Mouse (Mus musculus): ENCODE data around the gene Hist2h4. TPM values are rescaled to one million over a fixed set of nuclear protein-coding genes. Genes with fewer than 3 reads are reported as not detected.

Hist2h4 gene
- polyA plus RNA-seq, 2 experiments from 2014 or later = 7.0 to 7.1 TPM

DNA sequence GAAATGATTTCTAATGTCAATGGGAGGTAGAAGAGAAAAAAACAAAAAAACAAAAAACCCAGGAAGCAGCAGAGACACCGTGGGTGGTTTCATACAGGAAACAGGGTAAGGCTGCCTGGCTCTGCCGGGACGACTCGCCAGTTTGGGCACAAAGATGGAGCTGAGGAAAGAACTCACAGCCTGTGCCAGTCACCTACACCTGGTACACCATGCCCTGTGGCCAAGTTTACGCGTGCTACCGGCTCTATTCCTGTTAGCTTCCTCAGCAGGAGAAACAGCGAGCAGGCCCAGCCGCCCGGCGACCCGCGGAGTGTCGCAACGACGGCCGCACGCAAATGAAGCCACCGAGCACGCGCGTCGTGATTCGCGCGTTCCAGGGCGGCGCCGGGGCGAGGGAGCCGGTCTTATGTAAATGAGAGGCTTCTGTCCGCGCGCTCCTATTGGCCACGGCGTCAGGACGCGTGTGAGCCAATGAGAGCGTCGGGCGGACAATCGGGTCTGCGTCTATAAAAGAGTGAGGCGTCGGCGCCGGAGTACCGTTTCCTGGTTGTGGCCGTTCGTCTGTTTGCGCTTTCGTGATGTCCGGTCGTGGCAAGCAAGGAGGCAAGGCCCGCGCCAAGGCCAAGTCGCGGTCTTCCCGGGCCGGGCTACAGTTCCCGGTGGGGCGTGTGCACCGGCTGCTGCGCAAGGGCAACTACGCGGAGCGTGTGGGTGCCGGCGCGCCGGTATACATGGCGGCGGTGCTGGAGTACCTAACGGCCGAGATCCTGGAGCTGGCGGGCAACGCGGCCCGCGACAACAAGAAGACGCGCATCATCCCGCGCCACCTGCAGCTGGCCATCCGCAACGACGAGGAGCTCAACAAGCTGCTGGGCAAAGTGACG, 17.9 kb downstream of the Hist2h4 start, which contains the start of gene Hist2h2aa1:
Gene Hist2h2aa1, plus strand, starts transcription at position 495 of the 884 bp plus-strand sequence.
- peak; percentile 80 for ATAC-seq

DNA sequence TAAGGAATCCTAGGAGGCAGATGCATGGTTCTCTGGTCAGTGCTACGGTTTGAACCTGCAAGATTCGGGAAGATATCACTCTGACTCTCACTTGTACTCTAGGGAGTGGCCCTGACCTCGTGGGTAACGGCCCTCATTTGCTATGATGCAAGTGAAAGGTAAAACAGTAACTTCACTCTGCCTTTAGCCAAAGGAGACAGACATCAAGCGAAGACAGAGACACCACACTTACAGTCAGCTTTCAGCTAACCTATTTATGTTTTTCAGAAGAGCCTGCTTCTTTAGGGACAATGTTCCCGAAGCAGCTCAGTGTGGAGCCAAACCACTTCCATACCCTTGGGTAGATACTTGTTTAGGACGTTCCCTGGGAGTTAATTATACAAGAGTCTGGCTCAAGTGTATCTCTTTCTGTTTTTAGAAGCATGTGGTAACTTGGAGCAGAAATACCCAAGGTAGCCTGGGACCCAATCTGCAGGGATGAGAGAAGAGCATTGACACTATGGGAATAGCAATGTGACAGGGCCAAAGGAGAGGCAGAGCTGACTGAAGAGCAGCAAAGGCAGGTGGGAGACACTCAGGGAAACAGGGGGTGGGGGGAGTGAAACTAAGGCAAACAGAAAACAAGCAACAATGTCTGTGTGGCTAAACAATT, 19.1 kb downstream of the Hist2h4 start:
- no peak for ATAC-seq

DNA sequence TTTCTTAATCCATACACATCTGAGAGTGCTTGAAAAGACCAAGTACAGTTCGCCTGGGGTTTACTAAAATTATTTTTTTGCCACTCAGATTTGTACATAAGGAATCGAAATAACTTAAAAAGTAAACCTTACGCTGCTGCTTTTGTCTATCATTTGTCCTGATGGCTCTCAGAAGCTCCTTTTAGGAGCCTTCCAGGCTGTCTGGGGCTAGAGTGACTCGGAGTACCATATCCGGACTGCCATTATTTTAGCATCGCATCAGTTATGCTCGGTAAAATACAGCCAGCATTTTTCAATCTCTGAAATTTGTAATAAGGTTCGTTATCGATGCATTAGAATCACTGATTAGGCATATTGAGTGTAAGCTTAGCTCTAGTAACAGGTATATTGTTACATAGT, 22.3 kb downstream of the Hist2h4 start:
- ATAC-seq = no peak

DNA sequence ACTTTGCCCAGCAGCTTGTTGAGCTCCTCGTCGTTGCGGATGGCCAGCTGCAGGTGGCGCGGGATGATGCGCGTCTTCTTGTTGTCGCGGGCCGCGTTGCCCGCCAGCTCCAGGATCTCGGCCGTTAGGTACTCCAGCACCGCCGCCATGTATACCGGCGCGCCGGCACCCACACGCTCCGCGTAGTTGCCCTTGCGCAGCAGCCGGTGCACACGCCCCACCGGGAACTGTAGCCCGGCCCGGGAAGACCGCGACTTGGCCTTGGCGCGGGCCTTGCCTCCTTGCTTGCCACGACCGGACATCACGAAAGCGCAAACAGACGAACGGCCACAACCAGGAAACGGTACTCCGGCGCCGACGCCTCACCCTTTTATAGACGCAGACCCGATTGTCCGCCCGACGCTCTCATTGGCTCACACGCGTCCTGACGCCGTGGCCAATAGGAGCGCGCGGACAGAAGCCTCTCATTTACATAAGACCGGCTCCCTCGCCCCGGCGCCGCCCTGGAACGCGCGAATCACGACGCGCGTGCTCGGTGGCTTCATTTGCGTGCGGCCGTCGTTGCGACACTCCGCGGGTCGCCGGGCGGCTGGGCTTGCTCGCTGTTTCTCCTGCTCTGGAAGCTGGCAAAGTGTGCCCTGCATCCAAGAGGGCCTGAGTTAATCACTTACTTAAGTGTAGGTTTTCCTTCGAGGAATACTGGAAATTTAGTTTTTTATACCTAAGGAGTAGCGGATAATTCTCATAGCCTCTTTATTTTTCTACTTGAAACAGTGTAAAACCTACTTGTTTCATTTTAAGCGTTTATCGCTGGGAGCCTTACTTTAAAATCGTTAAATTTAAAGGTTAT, 22.9 kb downstream of the Hist2h4 start, which contains the start of gene Hist2h2aa2:
Gene Hist2h2aa2, minus strand, starts transcription at position 328 of the 850 bp plus-strand sequence.
- ATAC-seq = peak; percentile 72

DNA sequence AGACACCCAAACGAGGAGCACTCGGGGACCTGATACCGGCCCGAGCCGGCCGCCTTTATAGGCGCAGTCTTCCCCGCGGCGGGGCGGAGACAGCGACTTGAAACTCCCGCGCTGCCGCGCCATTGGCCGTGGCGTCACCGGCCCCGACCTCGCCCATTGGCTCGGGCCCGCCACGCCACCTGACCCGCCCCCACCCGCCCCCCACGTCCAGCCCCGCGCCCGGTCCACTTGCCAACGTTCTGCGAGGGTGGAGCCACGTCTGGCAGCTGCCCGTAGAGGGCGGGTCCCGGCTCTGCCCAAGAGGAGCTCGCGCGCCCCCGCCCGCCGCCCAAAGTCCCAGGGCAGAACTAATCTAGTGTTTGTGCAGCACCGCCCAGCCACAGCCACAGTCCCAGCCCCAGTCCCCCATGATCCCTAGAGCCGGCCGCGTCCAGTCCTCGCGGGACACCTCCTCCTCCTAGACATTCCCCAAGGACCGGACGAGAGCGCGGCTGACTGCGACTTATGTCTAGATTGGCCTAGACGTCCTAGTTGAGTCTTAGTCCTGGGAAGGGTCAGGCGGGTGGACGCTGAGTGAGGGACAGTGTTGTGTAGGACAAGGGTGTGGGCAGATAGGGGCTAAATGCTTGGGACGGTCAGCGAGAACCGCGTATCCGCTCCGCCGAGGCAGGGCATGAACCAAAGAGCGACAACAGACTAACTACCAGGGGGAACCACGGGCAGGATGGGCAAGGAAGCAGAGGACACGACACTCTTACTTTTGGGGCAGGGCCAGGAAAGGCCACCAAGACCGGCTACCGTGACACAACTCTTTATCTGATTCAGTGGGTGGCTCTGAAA, 23.9 kb downstream of the Hist2h4 start, which contains the start of gene Hist2h3c2:
Gene Hist2h3c2, minus strand, starts transcription at position 174 of the 840 bp plus-strand sequence.
- peak; percentile 64 for ATAC-seq

DNA sequence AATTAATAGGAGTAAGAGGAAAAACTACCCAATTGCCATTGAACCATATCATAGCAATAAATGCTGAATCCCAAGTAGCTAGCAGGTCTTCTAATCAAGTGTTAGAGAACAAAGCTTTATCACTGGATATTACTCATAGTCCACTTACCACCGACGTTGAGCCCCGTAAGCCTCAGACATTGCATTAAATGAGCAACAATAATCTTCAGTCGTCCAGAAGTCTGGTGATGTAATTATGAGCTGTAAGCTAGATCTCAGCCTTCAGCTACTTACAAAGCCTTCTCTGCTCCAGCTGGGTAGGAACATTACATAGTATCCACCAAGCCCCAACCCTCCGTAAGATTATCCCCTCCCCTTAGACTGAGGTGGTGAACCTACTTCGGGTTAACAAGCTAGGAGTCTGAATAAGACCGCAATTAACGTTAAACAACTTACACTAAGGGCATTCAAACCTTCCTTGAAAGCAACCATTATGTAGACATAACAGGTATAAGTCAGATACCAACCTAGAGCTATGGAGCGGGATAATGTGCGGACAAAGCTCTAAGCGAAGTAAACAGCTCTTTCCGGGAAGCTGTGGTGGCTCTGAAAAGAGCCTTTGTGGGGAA, 25.1 kb downstream of the Hist2h4 start:
- no peak for ATAC-seq

DNA sequence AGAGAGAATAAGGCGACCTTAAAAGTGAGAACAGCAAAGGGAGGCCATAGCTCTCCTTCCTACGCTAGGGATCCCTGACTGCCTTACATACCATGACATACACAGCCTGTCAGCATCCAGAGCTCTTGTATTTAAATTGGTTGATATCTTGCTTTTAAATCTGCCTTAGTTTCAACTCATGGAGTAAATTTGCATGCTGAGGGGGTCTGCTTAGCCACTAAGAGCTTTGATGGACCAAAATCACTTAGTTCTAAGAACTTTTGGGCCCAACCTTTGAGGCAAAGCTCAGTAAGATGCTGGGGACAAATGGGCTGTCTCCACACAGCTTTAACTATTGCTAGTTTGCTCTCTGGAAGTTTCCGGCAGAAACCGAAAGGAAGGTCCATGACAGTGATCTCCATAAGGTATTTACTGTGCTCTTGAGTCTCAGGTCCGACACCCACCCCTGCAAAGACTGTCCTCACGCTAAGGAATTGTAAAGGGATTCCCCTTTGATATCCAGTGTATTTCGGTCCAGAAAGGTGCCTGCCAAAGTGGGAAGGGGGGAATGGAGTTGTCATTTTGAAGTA, 25.7 kb downstream of the Hist2h4 start:
- no peak for ATAC-seq

DNA sequence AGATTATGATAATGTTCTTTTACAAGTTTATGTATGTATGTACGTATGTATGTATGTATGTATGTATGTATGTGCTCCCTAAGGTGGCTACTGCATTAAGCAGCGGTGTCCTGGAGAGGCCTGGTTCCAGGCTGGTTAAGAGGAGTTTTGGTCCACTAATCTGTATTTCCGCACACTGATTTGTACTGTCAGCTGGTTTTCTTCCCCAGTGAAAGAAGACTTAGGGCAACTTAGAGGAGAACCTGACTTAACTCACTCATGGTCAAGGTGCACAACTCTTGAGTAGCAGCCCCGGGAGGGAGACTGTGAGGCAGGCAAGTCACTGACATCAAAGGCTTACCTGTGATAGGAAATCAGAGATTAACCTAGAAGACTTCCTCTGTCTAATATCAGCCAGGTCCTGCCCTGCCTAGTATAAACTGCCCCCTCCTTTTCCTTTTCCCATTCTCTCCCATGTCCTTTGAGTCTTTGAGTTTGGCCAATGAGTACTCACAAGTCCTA, 26.2 kb downstream of the Hist2h4 start:
- no peak for ATAC-seq

DNA sequence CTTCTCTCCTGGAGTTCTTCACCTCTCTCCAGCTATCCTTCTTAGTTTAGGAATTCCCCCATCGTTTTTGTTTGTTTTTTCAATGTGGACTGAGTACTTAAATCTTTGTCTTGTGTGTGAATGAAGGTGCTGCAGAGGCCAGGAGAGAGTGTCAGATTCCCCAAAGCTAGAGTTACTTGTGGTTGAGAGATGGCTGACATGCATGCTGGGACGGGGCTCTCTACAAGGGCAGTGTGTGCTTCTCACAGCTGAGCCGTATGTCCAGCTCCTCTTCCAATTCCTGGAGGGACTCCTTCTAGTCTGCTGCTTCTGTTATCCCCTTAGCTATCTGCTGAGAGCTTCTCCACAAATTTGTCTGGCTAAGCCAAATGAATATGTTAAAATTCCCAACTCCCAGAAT, 27.3 kb downstream of the Hist2h4 start:
- no peak for ATAC-seq

DNA sequence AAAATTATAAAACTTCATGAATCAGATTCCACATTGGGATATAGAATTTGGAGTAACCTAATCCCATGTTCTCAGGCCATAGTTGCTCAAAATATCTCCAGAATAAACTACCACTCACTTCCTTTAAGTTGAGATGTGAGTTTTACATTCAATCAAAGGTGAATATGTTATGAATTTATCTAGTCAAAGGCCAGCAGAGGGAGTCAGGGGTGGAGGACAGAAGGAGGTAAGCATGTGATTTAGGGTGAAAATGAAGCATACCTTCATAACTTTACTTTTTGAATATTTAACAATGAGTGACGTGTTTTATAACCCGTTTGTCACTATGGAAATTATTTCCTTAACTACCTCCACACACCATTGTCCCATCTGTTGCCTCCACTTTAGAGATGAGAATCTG, 28.2 kb downstream of the Hist2h4 start:
- ATAC-seq = no peak

DNA sequence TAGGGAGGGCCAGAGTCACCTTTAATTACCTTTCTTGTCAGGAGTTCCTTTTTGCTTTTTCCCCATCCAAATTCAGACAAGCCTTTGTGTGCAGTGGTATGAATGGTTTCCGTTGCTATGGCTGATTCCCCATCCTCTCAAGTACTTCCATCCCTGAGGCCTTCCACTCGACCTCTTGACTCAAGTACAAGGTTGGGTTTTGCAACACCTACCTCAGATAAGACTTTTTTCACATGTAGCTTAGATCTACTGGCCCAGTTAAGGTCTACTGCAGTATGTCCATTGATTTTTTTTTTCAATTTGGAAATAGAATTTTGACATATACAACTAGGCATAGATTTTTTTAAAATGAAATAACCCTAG, 31.4 kb downstream of the Hist2h4 start:
- ATAC-seq = no peak

DNA sequence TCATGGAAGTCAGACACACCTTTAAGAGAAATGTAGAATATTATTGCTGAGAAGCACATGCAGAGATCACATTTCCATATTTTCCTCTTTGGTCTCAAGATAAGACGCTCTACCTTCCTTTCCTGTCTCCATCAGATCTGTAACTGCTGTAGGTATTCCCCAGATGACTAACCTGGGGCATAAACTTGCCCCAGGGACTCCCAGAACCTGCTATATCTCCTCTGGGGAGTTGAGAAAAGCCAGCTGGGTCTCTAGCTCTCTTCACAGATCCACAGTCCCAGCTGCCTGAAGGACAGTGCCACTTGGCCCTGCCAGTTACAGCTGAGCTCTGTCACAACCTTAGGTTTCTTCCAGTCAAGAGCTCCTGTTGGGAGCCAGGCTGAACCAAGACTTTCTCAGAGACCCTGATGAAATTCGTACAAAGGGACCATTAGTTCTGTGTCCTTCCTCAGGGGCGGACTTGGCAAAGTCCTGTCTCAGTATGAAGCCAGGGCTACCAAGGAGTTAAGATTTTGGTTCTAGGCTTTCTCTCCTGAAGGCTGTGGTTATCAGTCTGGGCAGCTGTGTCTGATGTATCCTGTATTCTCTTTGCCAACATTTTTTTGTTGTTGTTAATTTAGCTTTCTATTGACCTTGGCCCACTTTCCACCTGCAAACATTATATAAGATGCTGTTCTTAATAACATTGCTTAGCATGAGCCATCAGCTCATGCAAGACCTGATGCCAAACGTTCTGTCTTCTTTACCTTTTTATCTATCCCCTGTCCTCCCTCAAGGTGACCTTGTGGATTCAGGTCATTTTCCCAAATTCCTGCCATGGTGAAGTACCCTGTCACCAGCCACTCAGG, 32.0 kb downstream of the Hist2h4 start:
- ATAC-seq = no peak

DNA sequence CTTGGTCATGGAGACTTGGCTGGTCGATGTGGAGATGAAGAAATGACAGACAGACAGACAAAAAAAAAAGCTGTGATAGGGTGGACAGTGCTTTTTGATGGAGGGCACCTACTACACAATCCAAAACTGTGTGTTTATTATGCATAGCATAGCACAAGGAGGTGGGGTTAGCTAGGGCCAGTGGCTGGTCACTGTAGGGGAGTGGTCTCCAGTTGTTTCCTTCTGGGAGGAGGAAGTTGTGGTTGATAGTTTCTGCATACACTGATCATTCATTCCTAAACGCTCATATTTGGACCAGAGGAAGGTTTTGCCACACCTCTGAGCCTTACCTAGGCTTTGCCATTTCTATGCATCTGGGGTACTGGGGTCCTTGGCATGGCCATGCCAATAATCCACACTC, 32.7 kb downstream of the Hist2h4 start:
- ATAC-seq = no peak

DNA sequence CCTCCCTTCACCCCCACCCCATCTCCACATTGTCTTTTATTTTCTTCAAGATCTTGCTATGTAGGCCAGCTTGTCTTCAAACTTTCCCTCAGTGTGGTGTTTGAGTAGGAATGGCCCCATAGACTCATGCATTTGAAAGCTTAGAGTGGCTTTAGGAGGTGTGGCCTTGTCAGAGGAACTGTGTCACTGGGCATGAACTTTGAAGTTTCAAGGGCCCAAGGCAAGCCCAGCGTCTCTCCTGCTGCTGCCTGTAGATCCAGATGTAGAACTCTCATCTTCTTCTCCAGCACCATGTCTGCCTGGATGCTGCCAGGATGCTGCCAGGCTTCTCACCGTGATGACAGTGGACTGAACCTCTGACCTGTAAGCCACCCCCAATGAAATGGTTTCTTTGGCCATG, 34.3 kb downstream of the Hist2h4 start:
- no peak for ATAC-seq

DNA sequence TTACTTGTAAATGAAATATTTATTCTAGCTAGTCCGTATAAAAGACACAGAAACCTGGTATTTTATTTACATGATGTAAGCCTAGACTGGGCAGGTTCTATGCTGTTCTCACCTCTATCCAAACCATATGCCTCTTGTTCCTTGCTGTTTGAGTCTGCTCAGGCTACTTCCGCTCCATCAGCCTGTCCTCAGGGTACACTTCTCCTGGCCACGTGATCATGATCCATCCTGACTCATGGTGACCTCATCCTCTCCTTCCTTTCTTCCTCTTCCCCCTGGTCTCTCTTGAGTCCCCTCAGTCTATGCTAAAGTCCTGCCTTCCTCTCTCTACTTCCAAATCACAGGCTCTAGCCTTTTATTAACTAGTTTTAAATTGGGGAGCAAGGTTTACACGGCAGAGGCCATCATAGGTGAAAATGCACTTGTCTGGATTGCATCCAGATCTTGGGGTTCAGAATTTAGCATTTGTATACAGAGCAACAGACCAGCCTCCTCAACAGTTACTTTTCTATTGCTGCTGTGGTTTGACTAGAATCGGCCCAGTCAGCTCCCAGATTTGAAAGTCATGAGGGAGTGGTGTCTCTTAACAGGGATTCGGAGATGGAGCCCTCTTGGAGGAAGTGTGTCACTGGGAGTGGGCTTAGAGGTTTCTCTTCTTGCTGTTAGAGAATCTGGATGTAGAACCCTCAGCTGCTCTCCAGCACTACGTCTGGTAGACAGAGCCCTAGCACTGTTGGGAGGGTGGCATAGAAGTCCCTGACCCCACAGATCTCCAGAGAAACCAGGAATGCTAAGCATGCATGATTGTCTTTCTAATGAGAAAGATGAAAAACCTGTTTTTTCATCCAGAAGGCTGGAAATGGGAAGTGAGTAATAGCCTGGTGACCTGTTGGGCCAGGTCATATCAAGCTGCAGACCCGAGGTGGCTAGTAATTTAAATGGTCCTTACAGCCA, 36.1 kb downstream of the Hist2h4 start:
- no peak for ATAC-seq

DNA sequence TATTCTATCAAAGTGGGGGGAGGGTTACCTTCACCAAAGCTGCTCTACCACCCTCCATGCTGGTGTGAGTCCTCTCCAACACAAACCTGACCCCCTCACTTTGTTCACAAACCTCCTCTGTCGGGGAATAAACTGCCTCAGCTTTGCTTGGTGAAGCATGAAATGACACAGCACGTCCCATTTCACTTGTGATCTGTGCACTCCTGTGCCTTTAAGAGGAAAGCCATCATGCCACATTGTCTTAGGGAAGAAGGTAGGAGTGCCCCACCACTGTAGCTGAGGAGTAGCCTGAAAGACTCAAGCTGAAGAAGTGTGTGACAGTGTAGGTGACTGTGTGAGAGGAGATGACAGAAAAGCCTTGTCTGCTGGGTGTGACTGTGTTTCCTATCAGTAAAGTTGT, 37.7 kb downstream of the Hist2h4 start:
- ATAC-seq = no peak

DNA sequence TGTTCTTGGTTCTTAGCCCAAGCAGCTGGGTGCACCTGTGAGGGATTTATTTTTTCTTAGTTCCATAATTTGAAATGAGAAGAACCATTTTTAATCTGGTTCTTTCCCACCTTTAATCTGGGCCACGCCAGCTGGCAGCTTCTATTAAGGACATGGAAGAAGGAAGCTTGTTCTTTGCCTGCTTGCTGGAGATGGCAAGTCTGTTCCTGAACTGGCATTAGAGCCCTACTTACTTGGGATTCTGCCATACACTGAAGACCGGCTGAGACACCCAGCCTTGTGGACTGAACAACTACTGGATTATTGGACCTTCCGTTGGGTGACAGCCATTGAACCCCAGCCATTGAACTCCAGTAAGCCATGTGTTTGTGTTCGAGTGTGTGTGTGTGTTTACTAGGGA, 40.3 kb downstream of the Hist2h4 start:
- no peak for ATAC-seq

DNA sequence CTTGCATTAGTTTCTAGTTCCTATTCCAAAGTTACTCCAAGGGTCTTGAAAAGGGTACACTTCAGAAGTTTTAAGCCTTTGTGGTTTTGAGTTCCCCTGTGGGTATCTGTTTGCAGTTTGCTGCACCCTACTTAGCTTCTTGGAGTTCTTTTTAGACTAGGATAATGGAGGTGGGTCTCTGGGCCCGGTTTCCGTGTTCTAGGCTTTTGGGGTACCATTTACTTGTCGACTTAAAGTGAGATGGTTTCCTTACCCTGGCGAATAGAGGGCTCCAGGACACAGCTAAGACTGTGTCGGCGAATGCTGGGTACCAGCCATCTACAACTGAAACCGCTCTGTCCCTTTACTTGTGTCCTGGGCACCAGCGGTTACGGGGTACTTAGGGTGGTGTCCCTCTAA, 41.5 kb downstream of the Hist2h4 start:
- ATAC-seq = no peak
